Mouse (Mus musculus): ENCODE measurements at regions not wholly inside any gene's neighbourhood (a gene's known extent, or its start where the extent isn't known, plus 50 kb on each side); places are given as distances from the start of the nearest gene placed in this dataset.

- TF ChIP-seq CTCF (conservative IDR thresholded peaks at IDR 0.05; ENCODE audit: low read length) (no peak), NANOG (IDR thresholded peaks at IDR 0.05; ENCODE audit: borderline replicate concordance, low read length) (no peak), POU5F1 (IDR thresholded peaks at IDR 0.05; ENCODE audit: borderline replicate concordance, low read length) (no peak)
Observed at GRCm38 (mm10) chr13:79801591-79801990, 1081.6 kb upstream of the Arrdc3 start.
